Mouse (Mus musculus) lung, embryonic 14.5 days (tissue): Measurements from ENCODE around the gene Glipr1l2. TPM values are rescaled to one million over a fixed set of nuclear protein-coding genes. Genes with fewer than 3 reads are reported as not detected.
"Not testable (repeated sequence)": the region's sequence is repeated elsewhere in the genome, so short reads cannot be mapped to it uniquely, and the experiment has no call there.

ENCODE experiments used
- ATAC-seq: fragments of 200-750 bp; cut with Nextera tagmentation; 2 replicates; pipeline ENCODE4 v1.8.0; 2017; ENCODE audit warnings: mild to moderate bottlenecking, moderate TSS enrichment, moderate library complexity; ENCODE audit not compliant: insufficient read depth
- DNase-seq: peaks from one replicate; pipeline ENCODE4 v3.0.0-alpha.2; 2015
- H3K27ac ChIP-seq: fragments of 300-500 bp; sonication (generic); 2 replicates; pipeline ENCODE4 v1.5.1; 2014; ENCODE audit warnings: low read depth, mild to moderate bottlenecking, moderate library complexity
- H3K27me3 ChIP-seq: fragments of 300-500 bp; sonication (generic); 2 replicates; pipeline ENCODE4 v1.6.1; 2014; ENCODE audit warnings: low read length, control low read depth; ENCODE audit not compliant: insufficient read depth
- H3K36me3 ChIP-seq: fragments of 300-500 bp; sonication (generic); 2 replicates; pipeline ENCODE4 v1.6.1; 2014; ENCODE audit warnings: control low read depth; ENCODE audit not compliant: insufficient read depth
- H3K4me1 ChIP-seq: fragments of 300-500 bp; sonication (generic); 2 replicates; pipeline ENCODE4 v1.6.1; 2014; ENCODE audit warnings: antibody characterized with exemption, control low read depth; ENCODE audit not compliant: insufficient read depth
- H3K4me2 ChIP-seq: fragments of 300-500 bp; sonication (generic); 2 replicates; pipeline ENCODE4 v1.6.1; 2014; ENCODE audit warnings: mild to moderate bottlenecking
- H3K4me3 ChIP-seq: fragments of 300-500 bp; sonication (generic); 2 replicates; pipeline ENCODE4 v1.5.1; 2014; ENCODE audit warnings: low read depth, low read length
- H3K9ac ChIP-seq: fragments of 300-500 bp; sonication (generic); 2 replicates; pipeline ENCODE4 v1.6.1; 2014
- H3K9me3 ChIP-seq: fragments of 300-500 bp; sonication (generic); 2 replicates; pipeline ENCODE4 v1.6.1; 2016; ENCODE audit warnings: low read depth, low read length, control low read depth
- CTCF ChIP-seq: IDR thresholded peaks from 2 replicates; pipeline ENCODE4 v1.5.1; 2016; ENCODE audit warnings: antibody characterized with exemption, low read depth
- WGBS: fragments of 180-500 bp; shearing (Covaris S2); extraction: QIAGEN DNeasy Blood & Tissue Kit; methylation state at CpG from one replicate; pipeline ENCODE4 v1.1.7; 2014; 5-methylcytosine and 5-hydroxymethylcytosine counted together
- polyA plus RNA-seq: library from polyadenylated mRNA; unstranded; fragments of >200 nt; fragmentation: Nextera tagmentation; extraction: Ambion mirVana; gene quantifications from 2 replicates; pipeline ENCODE4 v1.2.1, GENCODE M21; 2014

The Glipr1l2 gene
- polyA plus RNA-seq, 1 experiment from 2014 or later, result not detected

DNA sequence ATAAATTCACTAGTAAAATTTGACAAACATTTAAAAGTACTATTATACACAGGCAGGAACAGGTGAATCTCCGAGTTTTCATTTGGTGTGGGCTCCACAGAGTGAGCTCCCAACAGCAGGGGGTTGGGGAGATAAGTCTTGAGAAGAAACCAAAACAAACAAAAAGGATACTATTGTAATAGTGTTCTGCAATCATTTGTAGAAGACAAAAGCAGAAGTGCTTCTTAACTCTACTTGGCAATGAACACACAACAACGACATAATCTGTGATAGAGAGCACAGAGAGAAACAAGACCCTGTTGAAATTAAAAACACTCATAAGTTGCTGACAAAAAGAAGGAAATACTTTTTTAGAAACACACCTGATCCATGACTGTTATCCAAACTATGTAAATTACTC lies 3.1 kb upstream of the Glipr1l2 start:
- Histone ChIP-seq H3K27ac (no peak overlapping the region), H3K36me3 (no peaks in the 10 kb centered on the region), H3K9me3 (no peaks in the 10 kb centered on the region), H3K9ac (no peak overlapping the region), H3K4me1 (no peaks in the 10 kb centered on the region), H3K27me3 (no peaks in the 10 kb centered on the region), H3K4me2 (no peak overlapping the region), H3K4me3 (no peak overlapping the region)
- ATAC-seq, result no peak
- no peak for DNase-seq
- TF ChIP-seq CTCF, result no peak
- 22% methylated on average over 2 of the region's 2 CpGs for WGBS

DNA sequence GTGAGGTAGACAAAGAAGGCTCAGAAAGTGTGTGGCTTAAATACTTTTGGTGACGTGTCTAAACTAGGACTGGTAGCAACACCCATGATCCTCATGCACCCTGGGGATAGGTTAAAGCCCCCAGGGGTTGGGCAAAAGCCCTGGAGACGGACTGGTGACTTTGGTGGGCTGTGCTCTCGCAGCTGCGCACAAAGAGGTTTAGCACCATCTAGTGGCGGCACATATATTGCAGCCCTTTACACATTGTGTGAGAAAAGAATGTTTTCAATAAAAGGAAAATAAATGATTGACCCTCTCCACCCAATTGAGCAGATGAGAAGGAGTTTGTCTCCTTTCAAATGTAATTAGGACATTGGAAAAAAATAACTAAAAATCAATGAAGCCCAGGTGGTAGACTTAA lies 22.6 kb downstream of the Glipr1l2 start:
- 6% methylated on average over 5 of the region's 5 CpGs for WGBS
- peak; percentile 88 for DNase-seq
- H3K4me2 ChIP-seq, H3K27ac ChIP-seq, H3K4me1 ChIP-seq, H3K27me3 ChIP-seq, ATAC-seq, H3K4me3 ChIP-seq, H3K9me3 ChIP-seq, H3K36me3 ChIP-seq, H3K9ac ChIP-seq: not testable (repeated sequence)
- peak; percentile 73 for TF ChIP-seq CTCF

DNA sequence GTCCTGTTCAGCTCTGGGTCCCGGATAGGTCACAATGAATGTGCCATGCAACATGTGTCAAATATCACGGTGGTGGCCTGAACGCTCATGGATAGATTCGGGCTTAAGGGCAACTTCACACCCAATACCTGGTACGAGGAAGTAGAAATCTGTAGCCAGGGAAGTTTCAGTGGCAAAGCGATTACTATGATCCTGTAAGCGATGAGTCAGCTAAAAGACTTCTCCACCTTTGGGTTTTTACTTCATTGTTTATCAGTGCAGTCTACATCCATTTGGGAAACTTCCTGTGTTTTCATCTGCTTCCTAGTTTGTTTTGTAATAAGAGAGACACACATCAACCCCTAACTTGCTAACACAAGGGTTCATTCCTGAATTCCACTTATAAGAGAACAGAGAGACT lies 27.2 kb downstream of the Glipr1l2 start:
- Histone ChIP-seq H3K4me2 (no peak overlapping the region), H3K36me3 (no peaks in the 10 kb centered on the region), H3K9me3 (no peaks in the 10 kb centered on the region), H3K4me1 (no peaks in the 10 kb centered on the region), H3K4me3 (no peak overlapping the region), H3K9ac (no peak overlapping the region), H3K27ac (no peak overlapping the region), H3K27me3 (no peaks in the 10 kb centered on the region)
- DNase-seq, result no peak
- WGBS, result 85% methylated on average over 7 of the region's 7 CpGs
- ATAC-seq, result no peak
- no peak for TF ChIP-seq CTCF

DNA sequence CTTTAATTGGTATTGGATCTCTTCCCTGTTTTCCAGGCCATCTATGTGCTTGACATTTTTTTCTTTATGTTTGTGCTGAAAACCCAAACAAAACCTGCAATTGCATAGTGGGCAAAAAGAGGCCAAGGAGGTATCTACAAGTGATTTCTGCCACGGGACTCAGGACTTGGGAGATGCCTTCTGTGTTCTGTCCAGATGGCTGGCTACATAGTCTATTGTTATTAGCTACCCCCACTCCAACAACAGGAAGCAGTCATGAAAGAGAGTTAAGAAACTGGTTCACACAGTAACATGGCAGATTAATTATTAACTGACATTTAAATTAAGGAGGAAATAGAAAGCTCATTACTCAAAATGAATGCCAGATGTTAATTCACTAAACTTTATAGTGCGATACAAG lies 41.9 kb downstream of the Glipr1l2 start:
- H3K27me3 ChIP-seq, H3K4me2 ChIP-seq, H3K9ac ChIP-seq, DNase-seq, H3K27ac ChIP-seq, H3K4me1 ChIP-seq, H3K9me3 ChIP-seq, ATAC-seq, H3K36me3 ChIP-seq, H3K4me3 ChIP-seq: not testable (repeated sequence)
- WGBS, result 70% methylated on average over 2 of the region's 2 CpGs

GRCm38 (mm10) chr10:112127682-112128230 lies 44.6 kb downstream of the Glipr1l2 start:
- H3K27ac ChIP-seq, H3K9me3 ChIP-seq, ATAC-seq, H3K4me3 ChIP-seq, DNase-seq, H3K9ac ChIP-seq, H3K4me2 ChIP-seq, H3K36me3 ChIP-seq, H3K4me1 ChIP-seq, H3K27me3 ChIP-seq: not testable (repeated sequence)
- WGBS, result 76% methylated on average over 6 of the region's 6 CpGs

GRCm38 (mm10) chr10:112132194-112132593 lies 49.0 kb downstream of the Glipr1l2 start:
- no peak for TF ChIP-seq CTCF
- no peaks in the 10 kb centered on the region for H3K9me3 ChIP-seq
- DNase-seq (no peak), ATAC-seq (no peak)
- no peak overlapping the region for H3K9ac ChIP-seq
- H3K27ac ChIP-seq, result no peak overlapping the region
- H3K36me3 ChIP-seq, result no peaks in the 10 kb centered on the region
- no peak overlapping the region for H3K4me3 ChIP-seq
- H3K4me1 ChIP-seq, result no peaks in the 10 kb centered on the region
- no peak overlapping the region for H3K4me2 ChIP-seq
- no peaks in the 10 kb centered on the region for H3K27me3 ChIP-seq
- WGBS, result 86% methylated on average over 3 of the region's 3 CpGs

DNA sequence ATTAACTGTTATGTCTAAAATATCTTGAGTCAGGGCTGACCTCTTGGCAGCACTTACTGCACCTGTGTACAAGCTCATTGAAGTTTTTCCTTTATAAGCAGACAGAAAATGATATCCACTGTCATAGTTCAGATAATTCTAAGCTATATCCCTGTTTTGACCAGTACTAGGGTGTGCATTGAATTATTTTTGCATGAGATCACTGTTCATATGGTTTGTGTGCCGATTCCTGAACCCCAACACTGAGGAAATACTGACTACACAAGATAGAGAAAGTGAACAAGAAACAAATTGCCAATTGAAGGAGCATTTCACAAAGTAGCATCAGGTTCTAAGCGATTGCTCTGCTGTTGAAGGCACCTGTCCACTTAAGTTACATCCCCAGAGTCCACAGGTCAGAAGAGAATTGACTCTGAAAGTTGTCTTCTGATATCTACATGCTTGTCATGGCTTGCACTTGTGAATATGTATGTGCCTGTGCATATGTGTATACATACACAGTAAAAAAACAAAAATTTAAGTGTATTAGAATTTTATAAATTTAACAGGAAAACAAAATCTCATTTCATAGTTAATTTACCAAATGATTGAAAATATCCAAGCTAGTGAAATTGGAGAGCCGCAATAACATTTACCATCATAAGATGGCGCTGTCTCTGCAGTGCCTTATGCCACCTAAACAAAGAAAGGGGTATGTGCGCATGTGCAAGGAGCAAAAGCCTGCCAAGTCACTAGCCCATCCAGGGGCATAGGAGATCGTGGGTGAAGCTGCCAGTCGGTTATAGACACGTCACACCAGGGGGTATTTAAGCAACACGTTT lies 55.1 kb downstream of the Glipr1l2 start:
- Histone ChIP-seq H3K36me3 (no peaks in the 10 kb centered on the region), H3K9ac (no peak overlapping the region), H3K27ac (no peak overlapping the region), H3K4me1 (no peaks in the 10 kb centered on the region), H3K27me3 (no peaks in the 10 kb centered on the region), H3K4me2 (peak overlapping the region; percentile 47), H3K9me3 (no peaks in the 10 kb centered on the region), H3K4me3 (peak overlapping the region; percentile 27)
- ATAC-seq (peak; percentile 76; the same call in 1 of the 2 replicates), DNase-seq (peak; percentile 84)
- WGBS, result 24% methylated on average over 9 of the region's 9 CpGs
- peak; percentile 66 for TF ChIP-seq CTCF
